Mouse (Mus musculus) G1E (cell line): ENCODE measurements around the gene Coro2a.

Source experiments
- CTCF ChIP-seq: IDR thresholded peaks from 2 replicates; pipeline ENCODE4 v1.5.1; 2012; ENCODE audit warnings: low read depth, low read length, inconsistent platforms, mixed read lengths
- POLR2AphosphoS5 ChIP-seq: IDR thresholded peaks from 2 replicates; pipeline ENCODE4 v1.6.1; 2012; ENCODE audit warnings: low read depth, low read length, inconsistent platforms; ENCODE audit not compliant: insufficient replicate concordance
- TAL1 ChIP-seq: conservative IDR thresholded peaks from 2 replicates; pipeline ENCODE4 v1.6.1; 2012; ENCODE audit warnings: low read depth, low read length, inconsistent platforms, mixed read lengths

DNA sequence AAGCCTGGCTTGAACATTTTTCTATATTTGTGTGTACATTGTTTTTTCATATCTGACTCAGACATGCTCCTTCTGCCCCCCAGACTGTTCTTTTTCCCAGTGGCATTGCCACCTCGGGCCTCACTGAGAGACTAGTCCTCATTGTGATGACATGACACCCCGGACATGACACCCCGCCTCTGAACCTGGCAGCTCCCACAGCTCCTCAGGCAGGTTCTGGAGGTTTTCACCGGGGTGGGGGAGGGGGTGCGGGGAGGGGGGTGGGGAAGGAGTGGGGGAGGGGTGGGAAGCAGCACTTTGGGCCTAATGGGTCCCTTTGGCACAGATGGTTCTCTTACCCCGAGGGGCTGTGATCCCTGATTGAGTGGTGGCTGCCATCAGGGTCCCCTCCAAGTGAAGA lies 8.5 kb downstream of the Coro2a start:
- TF ChIP-seq CTCF = no peak
- TF ChIP-seq POLR2AphosphoS5 = no peak
- TF ChIP-seq TAL1 = no peak
